Mouse (Mus musculus): ENCODE data around the gene Zbtb22.

DNA sequence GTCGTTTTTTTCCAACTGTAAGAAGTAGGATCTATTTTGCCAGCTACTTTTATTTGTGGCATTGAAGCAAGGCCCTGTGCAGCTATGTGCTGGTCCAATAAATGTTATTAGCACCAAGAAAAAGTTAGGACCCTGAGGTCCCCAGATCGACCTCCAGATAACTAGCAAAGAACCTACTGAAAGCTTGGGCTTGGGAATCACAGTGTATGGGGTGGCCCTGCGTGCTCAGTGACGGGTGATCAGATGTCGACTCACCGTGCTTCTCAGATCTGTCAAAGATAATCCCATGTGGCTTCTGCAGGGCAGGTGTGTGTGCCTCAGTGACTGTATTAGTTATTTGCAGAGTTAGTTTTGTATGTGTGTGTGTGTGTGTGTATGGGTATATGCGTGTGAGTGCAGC is 5.7 kb downstream of the Zbtb22 start:
- TF ChIP-seq CTCF (IDR thresholded peaks at IDR 0.05; ENCODE audit: extremely low read depth, insufficient read depth, insufficient read length, insufficient replicate concordance) (no peak), POLR2A (IDR thresholded peaks at IDR 0.05; ENCODE audit: low read depth, low read length) (no peak)

All from spleen, adult 2 months (tissue).